Mouse (Mus musculus): ENCODE results near the gene Srpk1. TPM values are rescaled to one million over a fixed set of nuclear protein-coding genes. Genes with fewer than 3 reads are reported as not detected.

Srpk1 gene
- total and polyA plus RNA-seq, 3 experiments, result 60.8 to 129 (median 65.9) TPM

DNA sequence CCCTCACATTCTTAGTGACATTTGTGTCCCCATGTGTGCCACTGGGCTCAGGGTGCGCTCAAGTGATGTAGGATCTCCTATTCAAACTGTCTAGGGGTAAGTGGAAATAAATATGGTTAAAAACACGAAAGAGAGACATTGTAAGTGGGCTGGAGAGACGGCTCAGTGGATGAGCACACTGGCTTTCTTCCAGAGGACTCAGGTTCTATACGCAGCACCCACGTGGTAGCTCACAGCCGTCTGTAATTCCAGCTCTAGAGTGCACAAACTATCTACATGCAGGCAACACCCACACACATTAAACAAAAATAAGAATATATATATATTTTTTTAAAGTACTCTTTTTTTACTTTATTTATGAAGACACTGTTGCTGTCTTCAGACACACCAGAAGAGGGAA lies 49.6 kb downstream of the Srpk1 start:
- dilution Hi-C loops (cut with MboI; ENCODE audit: extremely low pct_ligation_motif_present, extremely low pct_unique_long_range_greater_than_20kb, low sequenced_read_pairs) (no loop called here), in situ Hi-C loops (cut with MboI; ENCODE audit: low pct_ligation_motif_present, low pct_unique_long_range_greater_than_20kb, low sequenced_read_pairs) (no loop called here)
- Histone ChIP-seq H3K4me1 (ENCODE audit: control insufficient read depth in 1 of 2, insufficient read depth in 2 of 2) (peaks cover 5 to 8% of the 10 kb centered on the region in 2 experiments; a peak in 3 of 4 replicates), H3K4me2 (ENCODE audit: insufficient read depth, low read depth, poor library complexity, severe bottlenecking) (no peak overlapping the region), H3K79me2 (replicated peaks; ENCODE audit: control insufficient read depth, extremely low read depth, insufficient read depth, poor library complexity, severe bottlenecking) (no peaks in the 10 kb centered on the region), H3K9ac (ENCODE audit: insufficient read depth, low read depth) (no peak overlapping the region), H3K4me3 (replicated peaks in 1 of 3; ENCODE audit: low read depth in 2 of 3, low read length in 2 of 3, poor library complexity in 1 of 3) (no peak overlapping the region), H3K27me3 (replicated peaks) (peaks cover 8% of the 10 kb centered on the region), H3K36me3 (replicated peaks in 1 of 2; ENCODE audit: control insufficient read depth in 1 of 2, insufficient read depth in 1 of 2, low read length in 1 of 2) (no peaks in the 10 kb centered on the region), H3K9me3 (replicated peaks; ENCODE audit: low read length) (peaks cover 6% of the 10 kb centered on the region), H3K27ac (ENCODE audit: insufficient read depth, low read depth) (no peak overlapping the region)
- no peak for TF ChIP-seq CTCF (conservative IDR thresholded peaks at IDR 0.05 in 1 of 2, IDR thresholded peaks at IDR 0.05 in 1 of 2; ENCODE audit: low read depth in 2 of 2, low read length in 2 of 2)
- TF ChIP-seq ZMIZ1 (IDR thresholded peaks at IDR 0.05; ENCODE audit: low read depth, low read length), result no peak
- no peak for TF ChIP-seq MAFK (IDR thresholded peaks at IDR 0.05; ENCODE audit: insufficient replicate concordance, low read length)
- no peak for TF ChIP-seq CHD1 (IDR thresholded peaks at IDR 0.05; ENCODE audit: low read depth, low read length)
- no peak for TF ChIP-seq TBP (conservative IDR thresholded peaks at IDR 0.05; ENCODE audit: low read depth, low read length)
- no peak for TF ChIP-seq MYC (IDR thresholded peaks at IDR 0.05; ENCODE audit: low read depth, low read length)
- no peak for TF ChIP-seq SMC3 (IDR thresholded peaks at IDR 0.05; ENCODE audit: low read depth, low read length)
- no peak for TF ChIP-seq MAZ (IDR thresholded peaks at IDR 0.05; ENCODE audit: low read depth, low read length)
- TF ChIP-seq GABPA (IDR thresholded peaks at IDR 0.05; ENCODE audit: insufficient replicate concordance, low read depth, low read length), result no peak
- no peak for TF ChIP-seq ELF1 (IDR thresholded peaks at IDR 0.05; ENCODE audit: low read depth, low read length)
- no peak for TF ChIP-seq EP300 (IDR thresholded peaks at IDR 0.05; ENCODE audit: low read length)
- TF ChIP-seq RAD21 (IDR thresholded peaks at IDR 0.05; ENCODE audit: low read depth, low read length), result no peak
- no peak for TF ChIP-seq JUN (IDR thresholded peaks at IDR 0.05; ENCODE audit: insufficient read depth, low read depth, low read length)
- no peak for TF ChIP-seq USF2 (conservative IDR thresholded peaks at IDR 0.05; ENCODE audit: low read depth, low read length)
- TF ChIP-seq JUND (conservative IDR thresholded peaks at IDR 0.05; ENCODE audit: low read depth, low read length), result no peak
- TF ChIP-seq SIN3A (IDR thresholded peaks at IDR 0.05; ENCODE audit: low read length), result no peak
- DNase-seq (ENCODE audit: extremely low read depth), result no peak

DNA sequence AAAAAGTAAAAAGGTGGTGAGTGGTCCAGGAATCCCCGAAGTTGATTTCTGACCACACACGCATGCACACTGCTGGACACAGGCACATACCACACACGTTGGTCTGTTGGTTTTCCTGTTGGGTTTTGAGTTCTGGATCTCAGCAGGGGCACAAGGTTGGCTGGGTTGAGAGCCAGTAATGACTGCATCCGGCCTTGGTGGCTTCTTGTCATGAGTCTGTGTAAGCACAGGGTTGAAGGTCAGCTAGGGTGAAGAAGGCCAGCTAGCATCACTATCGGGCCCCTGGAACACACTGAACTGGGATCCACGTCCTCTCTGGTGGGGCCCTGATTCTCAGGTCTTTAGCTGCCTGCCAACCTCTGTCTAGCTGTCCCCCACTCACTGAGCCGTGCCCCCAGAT lies 50.0 kb downstream of the Srpk1 start:
- dilution Hi-C loops (cut with MboI; ENCODE audit: extremely low pct_ligation_motif_present, extremely low pct_unique_long_range_greater_than_20kb, low sequenced_read_pairs), result no loop called here
- DNase-seq (ENCODE audit: extremely low read depth), result no peak
- H3K4me2 ChIP-seq (ENCODE audit: insufficient read depth, low read depth, poor library complexity, severe bottlenecking), result no peak overlapping the region
- peaks cover 7% of the 10 kb centered on the region for H3K27me3 ChIP-seq (replicated peaks)
- peaks cover 5 to 8% of the 10 kb centered on the region in 2 experiments; a peak in 3 of 4 replicates for H3K4me1 ChIP-seq (ENCODE audit: control insufficient read depth in 1 of 2, insufficient read depth in 2 of 2)
- no peaks in the 10 kb centered on the region for H3K36me3 ChIP-seq (replicated peaks in 1 of 2; ENCODE audit: control insufficient read depth in 1 of 2, insufficient read depth in 1 of 2, low read length in 1 of 2)
- H3K27ac ChIP-seq (ENCODE audit: insufficient read depth, low read depth), result no peak overlapping the region
- no peak overlapping the region for H3K9ac ChIP-seq (ENCODE audit: insufficient read depth, low read depth)
- no peaks in the 10 kb centered on the region for H3K79me2 ChIP-seq (replicated peaks; ENCODE audit: control insufficient read depth, extremely low read depth, insufficient read depth, poor library complexity, severe bottlenecking)
- H3K4me3 ChIP-seq (replicated peaks in 1 of 3; ENCODE audit: low read depth in 2 of 3, low read length in 2 of 3, poor library complexity in 1 of 3), result no peak overlapping the region
- H3K9me3 ChIP-seq (replicated peaks; ENCODE audit: low read length), result peaks cover 6% of the 10 kb centered on the region
- in situ Hi-C loops (cut with MboI; ENCODE audit: low pct_ligation_motif_present, low pct_unique_long_range_greater_than_20kb, low sequenced_read_pairs), result no loop called here
- TF ChIP-seq CTCF (conservative IDR thresholded peaks at IDR 0.05 in 1 of 2, IDR thresholded peaks at IDR 0.05 in 1 of 2; ENCODE audit: low read depth in 2 of 2, low read length in 2 of 2) (no peak), PAX5 (IDR thresholded peaks at IDR 0.05; ENCODE audit: low read length) (no peak), ZMIZ1 (IDR thresholded peaks at IDR 0.05; ENCODE audit: low read depth, low read length) (no peak), EP300 (IDR thresholded peaks at IDR 0.05; ENCODE audit: low read length) (no peak), GABPA (IDR thresholded peaks at IDR 0.05; ENCODE audit: insufficient replicate concordance, low read depth, low read length) (no peak), MAZ (IDR thresholded peaks at IDR 0.05; ENCODE audit: low read depth, low read length) (no peak), USF1 (IDR thresholded peaks at IDR 0.05; ENCODE audit: low read depth, low read length) (no peak), ZC3H11A (IDR thresholded peaks at IDR 0.05; ENCODE audit: low read depth, low read length) (no peak), CHD2 (IDR thresholded peaks at IDR 0.05; ENCODE audit: low read length) (no peak), TBP (conservative IDR thresholded peaks at IDR 0.05; ENCODE audit: low read depth, low read length) (no peak), MAX (IDR thresholded peaks at IDR 0.05; ENCODE audit: low read length) (no peak), KAT2A (IDR thresholded peaks at IDR 0.05; ENCODE audit: insufficient replicate concordance, low read length) (no peak), TCF12 (IDR thresholded peaks at IDR 0.05; ENCODE audit: low read depth, low read length) (no peak), IRF4 (IDR thresholded peaks at IDR 0.05; ENCODE audit: low read depth, low read length) (no peak), E2F4 (IDR thresholded peaks at IDR 0.05; ENCODE audit: insufficient replicate concordance, low read depth, low read length) (no peak), JUND (conservative IDR thresholded peaks at IDR 0.05; ENCODE audit: low read depth, low read length) (no peak)
